Mouse (Mus musculus): ENCODE data around the gene Mmp28. TPM values are rescaled to one million over a fixed set of nuclear protein-coding genes. Genes with fewer than 3 reads are reported as not detected.

The Mmp28 gene
- polyA plus RNA-seq, 1 experiment: 6.6 TPM

GRCm38 (mm10) chr11:83455608-83456007, 7.3 kb downstream of the Mmp28 start:
- Histone ChIP-seq H3K4me3 (ENCODE audit: insufficient read depth, low read depth, low read length) (no peak overlapping the region), H3K27ac (replicated peaks; ENCODE audit: low read depth, low read length) (peak overlapping the region; percentile 15; the same call in 1 of the 2 replicates), H3K4me1 (ENCODE audit: control insufficient read depth, insufficient read depth, insufficient read length, low read length) (peaks cover 52% of the 10 kb centered on the region)

GRCm38 (mm10) chr11:83454548-83454947, 8.3 kb downstream of the Mmp28 start:
- no peak overlapping the region for H3K4me3 ChIP-seq (ENCODE audit: insufficient read depth, low read depth, low read length)
- peak overlapping the region; percentile 14; the same call in 1 of the 2 replicates for H3K27ac ChIP-seq (replicated peaks; ENCODE audit: low read depth, low read length)
- H3K4me1 ChIP-seq (ENCODE audit: control insufficient read depth, insufficient read depth, insufficient read length, low read length): peaks cover 54% of the 10 kb centered on the region

GRCm38 (mm10) chr11:83451281-83451680, 11.6 kb downstream of the Mmp28 start:
- Histone ChIP-seq H3K27ac (replicated peaks; ENCODE audit: low read depth, low read length) (no peak overlapping the region), H3K4me3 (ENCODE audit: insufficient read depth, low read depth, low read length) (no peak overlapping the region), H3K4me1 (ENCODE audit: control insufficient read depth, insufficient read depth, insufficient read length, low read length) (peaks cover 55% of the 10 kb centered on the region)

- H3K4me1 ChIP-seq (ENCODE audit: control insufficient read depth, insufficient read depth, insufficient read length, low read length): peaks cover 48% of the 10 kb centered on the region
- no peak overlapping the region for H3K27ac ChIP-seq (replicated peaks; ENCODE audit: low read depth, low read length)
- H3K4me3 ChIP-seq (ENCODE audit: insufficient read depth, low read depth, low read length): no peak overlapping the region
These were observed 12.3 kb downstream of the Mmp28 start for GRCm38 (mm10) chr11:83450550-83450949.

GRCm38 (mm10) chr11:83449298-83449697, 13.6 kb downstream of the Mmp28 start:
- no peak overlapping the region for H3K4me3 ChIP-seq (ENCODE audit: insufficient read depth, low read depth, low read length)
- peak overlapping the region; percentile 24; the same call in 1 of the 2 replicates for H3K27ac ChIP-seq (replicated peaks; ENCODE audit: low read depth, low read length)
- peaks cover 37% of the 10 kb centered on the region for H3K4me1 ChIP-seq (ENCODE audit: control insufficient read depth, insufficient read depth, insufficient read length, low read length)

- Histone ChIP-seq H3K4me1 (ENCODE audit: control insufficient read depth, insufficient read depth, insufficient read length, low read length) (peaks cover 37% of the 10 kb centered on the region), H3K4me3 (ENCODE audit: insufficient read depth, low read depth, low read length) (no peak overlapping the region), H3K27ac (replicated peaks; ENCODE audit: low read depth, low read length) (peak overlapping the region; percentile 24; the same call in 1 of the 2 replicates)
These were observed 14.0 kb downstream of the Mmp28 start for GRCm38 (mm10) chr11:83448927-83449236.

- H3K4me3 ChIP-seq (ENCODE audit: insufficient read depth, low read depth, low read length): no peak overlapping the region
- peaks cover 37% of the 10 kb centered on the region for H3K4me1 ChIP-seq (ENCODE audit: control insufficient read depth, insufficient read depth, insufficient read length, low read length)
- H3K27ac ChIP-seq (replicated peaks; ENCODE audit: low read depth, low read length): peak overlapping the region; percentile 15; the same call in 1 of the 2 replicates
These were observed 14.6 kb downstream of the Mmp28 start for GRCm38 (mm10) chr11:83448021-83448926.

GRCm38 (mm10) chr11:83447612-83448011, 15.3 kb downstream of the Mmp28 start:
- H3K27ac ChIP-seq (replicated peaks; ENCODE audit: low read depth, low read length): peak overlapping the region; percentile 15; the same call in 1 of the 2 replicates
- H3K4me1 ChIP-seq (ENCODE audit: control insufficient read depth, insufficient read depth, insufficient read length, low read length): peaks cover 36% of the 10 kb centered on the region
- no peak overlapping the region for H3K4me3 ChIP-seq (ENCODE audit: insufficient read depth, low read depth, low read length)

GRCm38 (mm10) chr11:83445001-83445400, 17.9 kb downstream of the Mmp28 start:
- no peak overlapping the region for H3K4me3 ChIP-seq (ENCODE audit: insufficient read depth, low read depth, low read length)
- H3K4me1 ChIP-seq (ENCODE audit: control insufficient read depth, insufficient read depth, insufficient read length, low read length): peaks cover 37% of the 10 kb centered on the region

GRCm38 (mm10) chr11:83443824-83444223, 19.0 kb downstream of the Mmp28 start:
- Histone ChIP-seq H3K4me3 (ENCODE audit: insufficient read depth, low read depth, low read length) (no peak overlapping the region), H3K27ac (replicated peaks; ENCODE audit: low read depth, low read length) (no peak overlapping the region), H3K4me1 (ENCODE audit: control insufficient read depth, insufficient read depth, insufficient read length, low read length) (peaks cover 26% of the 10 kb centered on the region)

More at GRCm38 (mm10) chr11:83445001-83445400, 17.9 kb downstream of the Mmp28 start:
- H3K27ac ChIP-seq (replicated peaks; ENCODE audit: low read depth, low read length): no peak overlapping the region

GRCm38 (mm10) chr11:83442596-83443267, 20.1 kb downstream of the Mmp28 start:
- Histone ChIP-seq H3K27ac (replicated peaks; ENCODE audit: low read depth, low read length) (no peak overlapping the region), H3K4me3 (ENCODE audit: insufficient read depth, low read depth, low read length) (peak overlapping the region; percentile 29; the same call in 1 of the 2 replicates), H3K4me1 (ENCODE audit: control insufficient read depth, insufficient read depth, insufficient read length, low read length) (peaks cover 16% of the 10 kb centered on the region)

- Histone ChIP-seq H3K27ac (replicated peaks; ENCODE audit: low read depth, low read length) (peak overlapping the region; percentile 72), H3K4me1 (ENCODE audit: control insufficient read depth, insufficient read depth, insufficient read length, low read length) (peaks cover 9% of the 10 kb centered on the region; the same call in 1 of the 2 replicates), H3K4me3 (ENCODE audit: insufficient read depth, low read depth, low read length) (peak overlapping the region; percentile 71)
These were observed 21.6 kb downstream of the Mmp28 start for GRCm38 (mm10) chr11:83441235-83441634.

GRCm38 (mm10) chr11:83440081-83441064, 22.5 kb downstream of the Mmp28 start:
- Histone ChIP-seq H3K4me1 (ENCODE audit: control insufficient read depth, insufficient read depth, insufficient read length, low read length) (peaks cover 9% of the 10 kb centered on the region; the same call in 1 of the 2 replicates), H3K4me3 (ENCODE audit: insufficient read depth, low read depth, low read length) (peak overlapping the region; percentile 71), H3K27ac (replicated peaks; ENCODE audit: low read depth, low read length) (peak overlapping the region; percentile 72)

GRCm38 (mm10) chr11:83439426-83440060, 23.3 kb downstream of the Mmp28 start:
- no peak overlapping the region for H3K4me3 ChIP-seq (ENCODE audit: insufficient read depth, low read depth, low read length)
- H3K27ac ChIP-seq (replicated peaks; ENCODE audit: low read depth, low read length): no peak overlapping the region
- H3K4me1 ChIP-seq (ENCODE audit: control insufficient read depth, insufficient read depth, insufficient read length, low read length): peaks cover 9% of the 10 kb centered on the region; the same call in 1 of the 2 replicates
